Mouse (Mus musculus) forebrain, postnatal 0 days (tissue): ENCODE measurements around the gene Hdac4. TPM values are rescaled to one million over a fixed set of nuclear protein-coding genes. Genes with fewer than 3 reads are reported as not detected.

Experiments
- ATAC-seq: fragments of 200-750 bp; cut with Nextera tagmentation; 2 replicates; pipeline ENCODE4 v1.8.0; 2017; ENCODE audit warnings: mild to moderate bottlenecking, moderate library complexity
- DNase-seq: peaks from one replicate; pipeline ENCODE4 v3.0.0-alpha.2; 2015
- H3K27ac ChIP-seq: fragments of 300-500 bp; sonication (generic); 2 replicates; pipeline ENCODE4 v1.5.1; 2014; ENCODE audit warnings: low read depth, mild to moderate bottlenecking, antibody characterized with exemption, low read length, moderate library complexity, mixed read lengths
- H3K27me3 ChIP-seq: fragments of 300-500 bp; sonication (generic); 2 replicates; pipeline ENCODE4 v1.6.1; 2014; ENCODE audit warnings: mild to moderate bottlenecking, low read length, mixed read lengths; ENCODE audit not compliant: insufficient read depth
- H3K36me3 ChIP-seq: fragments of 300-500 bp; sonication (generic); 2 replicates; pipeline ENCODE4 v1.6.1; 2014; ENCODE audit warnings: mild to moderate bottlenecking, moderate library complexity; ENCODE audit not compliant: insufficient read depth
- H3K4me1 ChIP-seq: fragments of 300-500 bp; sonication (generic); 2 replicates; pipeline ENCODE4 v1.6.1; 2014; ENCODE audit warnings: antibody characterized with exemption; ENCODE audit not compliant: insufficient read depth
- H3K4me2 ChIP-seq: fragments of 300-500 bp; sonication (generic); 2 replicates; pipeline ENCODE4 v1.6.1; 2014; ENCODE audit warnings: low read depth, mild to moderate bottlenecking, moderate library complexity
- H3K4me3 ChIP-seq: fragments of 300-500 bp; sonication (generic); 2 replicates; pipeline ENCODE4 v1.5.1; 2014; ENCODE audit warnings: low read depth, low read length, mixed read lengths
- H3K9ac ChIP-seq: fragments of 300-500 bp; sonication (generic); 2 replicates; pipeline ENCODE4 v1.6.1; 2014; ENCODE audit warnings: mild to moderate bottlenecking
- H3K9me3 ChIP-seq: fragments of 300-500 bp; sonication (generic); 2 replicates; pipeline ENCODE4 v1.6.1; 2016; ENCODE audit warnings: low read length
- CTCF ChIP-seq: sonication (generic); IDR thresholded peaks from 2 replicates; pipeline ENCODE4 v1.5.1; 2016; ENCODE audit warnings: antibody characterized with exemption, control low read depth, low read depth
- WGBS: fragments of 180-500 bp; shearing (Covaris S2); extraction: QIAGEN DNeasy Blood & Tissue Kit; methylation state at CpG from one replicate; pipeline ENCODE4 v1.1.7; 2014; 5-methylcytosine and 5-hydroxymethylcytosine counted together
- polyA plus RNA-seq: library from polyadenylated mRNA; unstranded; fragments of >200 nt; fragmentation: Nextera tagmentation; extraction: Ambion mirVana; gene quantifications from 2 replicates; pipeline ENCODE4 v1.2.1, GENCODE M21; 2015
- total RNA-seq: library from RNA; depleted of rRNA; stranded (reverse); fragments of >200 nt; gene quantifications from 2 replicates; pipeline ENCODE4 v1.2.3, GENCODE M21; 2014

Hdac4 gene
- total and polyA plus RNA-seq, 2 experiments from 2014 or later, result 21.3 to 57.0 TPM

DNA sequence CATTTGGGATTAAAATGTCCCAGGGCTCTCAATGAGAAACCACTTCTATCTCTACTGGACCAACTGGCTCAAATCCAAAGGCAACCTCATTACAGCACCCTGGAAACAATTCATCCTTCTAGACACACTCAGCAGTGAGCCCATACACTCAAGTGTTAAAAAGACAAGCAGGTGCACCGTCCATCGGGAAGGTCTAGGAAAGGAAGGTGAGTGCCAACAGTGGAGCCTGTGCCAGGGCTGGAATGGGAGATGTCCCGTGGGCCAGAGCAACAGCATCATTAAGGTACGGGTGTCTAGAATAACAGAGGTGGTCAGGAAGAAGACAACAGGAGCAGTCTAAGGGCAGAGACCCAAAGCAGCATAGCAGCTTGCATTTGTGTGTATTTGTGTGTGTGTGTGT, 173.5 kb downstream of the Hdac4 start:
- no peak for TF ChIP-seq CTCF
- no peaks in the 10 kb centered on the region for H3K9me3 ChIP-seq
- no peak overlapping the region for H3K27ac ChIP-seq
- H3K4me2 ChIP-seq, result no peak overlapping the region
- ATAC-seq (no peak), DNase-seq (no peak)
- H3K9ac ChIP-seq, result no peak overlapping the region
- H3K36me3 ChIP-seq, result no peaks in the 10 kb centered on the region
- 0 out of 2 replicates have a peak, but pooled peaks cover 1% of the 10 kb centered on the region for H3K4me1 ChIP-seq
- H3K4me3 ChIP-seq, result no peak overlapping the region
- 38% methylated on average over 4 of the region's 4 CpGs for WGBS
- H3K27me3 ChIP-seq, result no peaks in the 10 kb centered on the region

DNA sequence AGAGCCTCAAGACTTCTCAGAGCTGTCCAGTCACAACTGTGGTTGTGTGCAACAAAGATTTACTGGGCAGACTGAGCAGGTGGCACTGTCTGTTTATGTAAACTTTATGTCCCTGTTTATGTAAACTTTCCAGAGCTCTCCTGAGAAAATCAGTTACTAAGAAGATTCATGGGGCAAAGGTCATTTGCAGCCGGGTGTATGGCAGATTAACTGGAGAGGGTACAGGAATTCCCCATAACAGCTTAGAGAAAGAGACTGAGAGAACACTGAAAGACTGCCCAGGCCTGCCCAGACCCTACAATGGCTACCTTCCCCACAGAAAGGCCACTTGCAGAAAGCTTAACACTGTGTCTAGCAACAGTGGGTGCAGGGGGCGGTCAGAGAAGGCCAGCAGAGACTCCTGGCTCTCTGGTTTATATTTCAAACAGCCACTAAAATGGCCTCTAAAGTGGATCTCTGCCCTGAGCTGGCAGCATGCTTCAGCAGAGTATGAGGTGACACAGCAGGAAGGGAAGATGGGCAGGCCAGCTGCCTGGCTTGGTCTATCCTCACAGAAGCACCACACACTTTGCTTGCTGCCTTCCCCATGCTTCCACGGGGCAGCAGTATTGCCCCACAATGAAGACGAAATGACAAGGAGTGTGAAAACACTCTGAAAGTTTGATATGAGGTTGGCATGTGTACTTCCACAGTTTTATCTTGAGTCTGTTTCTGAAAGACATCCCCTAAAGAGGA, 179.4 kb downstream of the Hdac4 start:
- ATAC-seq (no peak), DNase-seq (no peak)
- Histone ChIP-seq H3K27ac (no peak overlapping the region), H3K4me3 (no peak overlapping the region), H3K9me3 (no peaks in the 10 kb centered on the region), H3K4me2 (no peak overlapping the region), H3K27me3 (no peaks in the 10 kb centered on the region), H3K9ac (no peak overlapping the region), H3K36me3 (no peaks in the 10 kb centered on the region), H3K4me1 (peaks cover 4% of the 10 kb centered on the region)
- WGBS, result 71% methylated on average over 4 of the region's 4 CpGs
- no peak for TF ChIP-seq CTCF

- Histone ChIP-seq H3K4me1 (peaks cover 4% of the 10 kb centered on the region), H3K9me3 (no peaks in the 10 kb centered on the region), H3K27ac (no peak overlapping the region), H3K4me2 (no peak overlapping the region), H3K27me3 (no peaks in the 10 kb centered on the region), H3K4me3 (no peak overlapping the region), H3K36me3 (no peaks in the 10 kb centered on the region), H3K9ac (no peak overlapping the region)
- no peak for TF ChIP-seq CTCF
- ATAC-seq, result peak; percentile 78
- DNase-seq, result peak; percentile 27
Measured at GRCm38 (mm10) chr1:92015252-92015651, 180.2 kb downstream of the Hdac4 start.

DNA sequence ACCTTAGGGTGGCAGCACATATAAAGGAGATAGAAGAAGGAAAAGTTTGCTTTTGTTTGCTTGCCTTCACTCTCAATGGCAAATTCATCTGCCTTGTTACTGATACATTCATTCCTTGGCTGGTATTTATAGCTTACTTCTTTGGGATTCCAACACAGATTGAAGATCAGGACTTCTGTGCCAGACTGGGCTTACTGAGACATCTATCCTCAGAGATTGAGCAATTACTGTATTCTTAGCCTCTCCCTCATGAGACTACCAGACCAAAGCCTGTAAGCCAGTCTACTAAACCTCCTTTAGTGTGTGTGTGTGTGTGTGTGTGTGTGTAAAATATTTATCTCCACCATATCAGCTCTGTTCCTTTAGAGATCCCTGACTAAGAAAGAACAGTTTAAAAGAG, 181.0 kb downstream of the Hdac4 start:
- no peak for TF ChIP-seq CTCF
- H3K4me1 ChIP-seq, result peaks cover 4% of the 10 kb centered on the region
- H3K4me2 ChIP-seq, result no peak overlapping the region
- H3K27me3 ChIP-seq, result no peaks in the 10 kb centered on the region
- no peak overlapping the region for H3K27ac ChIP-seq
- no peaks in the 10 kb centered on the region for H3K9me3 ChIP-seq
- H3K9ac ChIP-seq, result no peak overlapping the region
- H3K36me3 ChIP-seq, result no peaks in the 10 kb centered on the region
- H3K4me3 ChIP-seq, result no peak overlapping the region
- ATAC-seq (no peak), DNase-seq (no peak)

- WGBS, result 24% methylated on average over 1 of the region's 1 CpGs
- H3K36me3 ChIP-seq, result no peaks in the 10 kb centered on the region; the same call in 1 of the 2 replicates
- H3K4me3 ChIP-seq, result no peak overlapping the region
- H3K4me1 ChIP-seq, result no peaks in the 10 kb centered on the region
- no peak overlapping the region for H3K4me2 ChIP-seq
- no peak overlapping the region for H3K27ac ChIP-seq
- no peak overlapping the region for H3K9ac ChIP-seq
- no peaks in the 10 kb centered on the region for H3K9me3 ChIP-seq
- H3K27me3 ChIP-seq, result no peaks in the 10 kb centered on the region
- ATAC-seq (no peak), DNase-seq (no peak)
- TF ChIP-seq CTCF, result peak; percentile 10; the same call in 1 of the 2 replicates
Measured at GRCm38 (mm10) chr1:92006666-92007065, 188.8 kb downstream of the Hdac4 start.

- H3K4me2 ChIP-seq, result no peak overlapping the region
- ATAC-seq (no peak), DNase-seq (no peak)
- TF ChIP-seq CTCF, result no peak
- no peaks in the 10 kb centered on the region for H3K27me3 ChIP-seq
- no peak overlapping the region for H3K9ac ChIP-seq
- WGBS, result 33% methylated on average over 2 of the region's 2 CpGs
- H3K4me1 ChIP-seq, result no peaks in the 10 kb centered on the region
- H3K36me3 ChIP-seq, result no peaks in the 10 kb centered on the region; the same call in 1 of the 2 replicates
- H3K4me3 ChIP-seq, result no peak overlapping the region
- no peak overlapping the region for H3K27ac ChIP-seq
- no peaks in the 10 kb centered on the region for H3K9me3 ChIP-seq
Measured at GRCm38 (mm10) chr1:92005617-92005940, 189.9 kb downstream of the Hdac4 start.

DNA sequence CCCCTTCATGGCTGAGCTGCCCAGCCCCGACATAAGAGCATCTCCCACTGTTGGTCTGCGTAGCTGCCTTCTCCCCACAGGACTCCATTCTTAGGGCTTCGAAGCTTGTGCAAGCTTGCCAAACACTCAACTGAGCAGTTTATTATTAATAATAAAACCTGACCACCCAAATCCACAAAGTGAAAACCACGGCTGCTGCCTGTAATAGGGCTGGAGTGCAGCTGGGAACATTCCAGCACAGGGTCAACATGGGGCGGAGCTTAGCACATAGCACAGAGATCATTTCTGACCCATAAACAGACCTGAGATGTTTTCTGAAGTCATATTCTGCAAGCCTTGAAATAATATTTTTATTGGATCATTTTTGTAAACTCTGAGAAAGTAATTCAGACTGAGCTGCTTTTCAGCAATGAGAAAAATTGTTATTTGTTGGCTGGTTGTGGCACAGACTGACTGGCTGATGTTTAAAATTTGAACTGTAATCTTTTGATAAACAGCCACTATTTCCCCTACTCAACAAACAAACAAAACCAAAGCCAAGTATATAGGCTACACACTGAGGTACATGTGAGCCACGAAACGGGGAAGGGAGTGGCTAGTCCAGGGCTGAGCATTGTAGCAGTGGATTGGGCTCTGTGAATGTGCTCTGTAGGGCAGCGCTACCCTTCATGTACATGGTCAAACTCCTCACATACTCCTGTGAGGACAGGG, 190.4 kb downstream of the Hdac4 start:
- Histone ChIP-seq H3K9ac (no peak overlapping the region), H3K27ac (no peak overlapping the region), H3K9me3 (no peaks in the 10 kb centered on the region), H3K4me2 (no peak overlapping the region), H3K36me3 (no peaks in the 10 kb centered on the region; the same call in 1 of the 2 replicates), H3K4me3 (no peak overlapping the region), H3K4me1 (no peaks in the 10 kb centered on the region), H3K27me3 (no peaks in the 10 kb centered on the region)
- ATAC-seq (no peak), DNase-seq (no peak)
- TF ChIP-seq CTCF, result no peak
- 70% methylated on average over 8 of the region's 8 CpGs for WGBS
